Mouse (Mus musculus) embryo, embryonic 10 days (tissue): ENCODE results near the gene Trpm8.

Experiments used
- DNase-seq: peaks from one replicate; pipeline ENCODE4 v3.0.0-alpha.2; 2015; ENCODE audit warnings: low spot score

The Trpm8 gene

GRCm38 (mm10) chr1:88277098-88277817 is at the start of gene Trpm8, which contains the start of gene Hjurp:
Trpm8 (plus strand) TSS chr1:88277661.
Hjurp (minus strand) TSS chr1:88277633.
- DNase-seq, result peak; percentile 100

GRCm38 (mm10) chr1:88228121-88228520 is 49.3 kb upstream of the Trpm8 start:
- no peak for DNase-seq

GRCm38 (mm10) chr1:88229566-88229965 is 47.9 kb upstream of the Trpm8 start:
- no peak for DNase-seq

GRCm38 (mm10) chr1:88229986-88230385 is 47.5 kb upstream of the Trpm8 start:
- DNase-seq, result no peak

GRCm38 (mm10) chr1:88230421-88230820 is 47.0 kb upstream of the Trpm8 start:
- DNase-seq, result no peak

GRCm38 (mm10) chr1:88230981-88231802 is 46.3 kb upstream of the Trpm8 start:
- no peak for DNase-seq

- DNase-seq, result no peak
Measured at GRCm38 (mm10) chr1:88231803-88232499, 45.5 kb upstream of the Trpm8 start.

- DNase-seq, result no peak
Measured at GRCm38 (mm10) chr1:88232664-88233380, 44.6 kb upstream of the Trpm8 start.

GRCm38 (mm10) chr1:88233421-88234247 is 43.8 kb upstream of the Trpm8 start:
- no peak for DNase-seq

- DNase-seq, result no peak
Measured at GRCm38 (mm10) chr1:88234248-88234610, 43.2 kb upstream of the Trpm8 start.

- no peak for DNase-seq
Measured at GRCm38 (mm10) chr1:88234646-88235045, 42.8 kb upstream of the Trpm8 start.

GRCm38 (mm10) chr1:88235046-88235893 is 42.2 kb upstream of the Trpm8 start:
- DNase-seq, result no peak

- DNase-seq, result no peak
Measured at GRCm38 (mm10) chr1:88235894-88236415, 41.5 kb upstream of the Trpm8 start.

- DNase-seq, result no peak
Measured at GRCm38 (mm10) chr1:88237311-88237710, 40.1 kb upstream of the Trpm8 start.

- no peak for DNase-seq
Measured at GRCm38 (mm10) chr1:88238771-88239170, 38.7 kb upstream of the Trpm8 start.

GRCm38 (mm10) chr1:88240072-88240471 is 37.4 kb upstream of the Trpm8 start:
- DNase-seq, result no peak

- no peak for DNase-seq
Measured at GRCm38 (mm10) chr1:88240579-88240978, 36.9 kb upstream of the Trpm8 start.

GRCm38 (mm10) chr1:88243861-88244260 is 33.6 kb upstream of the Trpm8 start:
- no peak for DNase-seq

GRCm38 (mm10) chr1:88245881-88246280 is 31.6 kb upstream of the Trpm8 start:
- DNase-seq, result no peak

GRCm38 (mm10) chr1:88246386-88246785 is 31.1 kb upstream of the Trpm8 start:
- no peak for DNase-seq
